Mouse (Mus musculus) midbrain, embryonic 10.5 days (tissue): ENCODE results near the gene Erfe. TPM values are rescaled to one million over a fixed set of nuclear protein-coding genes. Genes with fewer than 3 reads are reported as not detected.
A peak's percentile ranks its signal among the peaks of the same experiment; 100 is the strongest.

Experiments
- DNase-seq: peaks from one replicate; pipeline ENCODE4 v3.0.0-alpha.2; 2017; ENCODE audit warnings: low spot score
- H3K27ac ChIP-seq: fragments of 300-500 bp; sonication (generic); replicated peaks from 2 replicates; pipeline ENCODE4 v1.5.1; 2016; ENCODE audit warnings: mild to moderate bottlenecking
- H3K27me3 ChIP-seq: fragments of 300-500 bp; sonication (generic); 2 replicates; pipeline ENCODE4 v1.6.1; 2016; ENCODE audit warnings: low read depth, mild to moderate bottlenecking; ENCODE audit not compliant: poor library complexity, severe bottlenecking
- H3K36me3 ChIP-seq: fragments of 300-500 bp; sonication (generic); 2 replicates; pipeline ENCODE4 v1.6.1; 2016; ENCODE audit warnings: mild to moderate bottlenecking, moderate library complexity
- H3K4me1 ChIP-seq: fragments of 300-500 bp; sonication (generic); 2 replicates; pipeline ENCODE4 v1.6.1; 2016
- H3K4me3 ChIP-seq: fragments of 300-500 bp; sonication (generic); 2 replicates; pipeline ENCODE4 v1.5.1; 2016; ENCODE audit warnings: mild to moderate bottlenecking, moderate library complexity
- H3K9me3 ChIP-seq: fragments of 300-500 bp; sonication (generic); replicated peaks from 2 replicates; pipeline ENCODE4 v1.6.1; 2016; ENCODE audit warnings: mild to moderate bottlenecking
- WGBS: fragments of 180-500 bp; shearing (Covaris S2); methylation state at CpG from one replicate; pipeline ENCODE4 v1.1.7; 2016; 5-methylcytosine and 5-hydroxymethylcytosine counted together
- polyA plus RNA-seq: library from polyadenylated mRNA; unstranded; fragments of >200 nt; fragmentation: Nextera tagmentation; extraction: Ambion mirVana; gene quantifications from 2 replicates; pipeline ENCODE4 v1.2.1, GENCODE M21; 2016

Erfe gene
- polyA plus RNA-seq, 1 experiment from 2014 or later = 1.2 TPM

DNA sequence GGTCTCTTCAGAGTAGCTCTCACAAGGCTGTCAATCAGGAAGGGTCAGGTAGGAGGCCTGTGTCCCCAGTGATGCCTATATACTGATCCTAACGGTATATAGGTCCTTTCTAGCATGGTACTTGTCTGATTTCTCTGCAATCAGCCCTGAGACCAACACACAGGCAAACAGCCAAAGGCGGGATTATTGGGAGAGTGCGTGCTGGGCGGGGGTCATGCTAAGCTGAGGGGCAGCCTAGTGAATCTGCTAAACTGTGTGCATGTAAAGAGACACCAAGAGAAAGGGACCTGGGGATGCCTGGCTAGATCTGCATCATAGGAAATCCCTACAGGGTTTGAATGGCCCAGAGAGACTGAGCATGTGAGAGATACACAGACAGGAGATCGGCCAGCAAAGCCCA is 49.1 kb downstream of the Erfe start:
- peaks cover 12% of the 10 kb centered on the region for H3K36me3 ChIP-seq
- H3K27me3 ChIP-seq = peaks cover 25% of the 10 kb centered on the region; the same call in 1 of the 2 replicates
- no peaks in the 10 kb centered on the region for H3K9me3 ChIP-seq
- 72% methylated on average over 5 of the region's 5 CpGs for WGBS
- peak overlapping the region; percentile 98 for H3K27ac ChIP-seq
- peaks cover 66% of the 10 kb centered on the region for H3K4me1 ChIP-seq
- no peak for DNase-seq
- H3K4me3 ChIP-seq = peak overlapping the region; percentile 84; the same call in 1 of the 2 replicates

DNA sequence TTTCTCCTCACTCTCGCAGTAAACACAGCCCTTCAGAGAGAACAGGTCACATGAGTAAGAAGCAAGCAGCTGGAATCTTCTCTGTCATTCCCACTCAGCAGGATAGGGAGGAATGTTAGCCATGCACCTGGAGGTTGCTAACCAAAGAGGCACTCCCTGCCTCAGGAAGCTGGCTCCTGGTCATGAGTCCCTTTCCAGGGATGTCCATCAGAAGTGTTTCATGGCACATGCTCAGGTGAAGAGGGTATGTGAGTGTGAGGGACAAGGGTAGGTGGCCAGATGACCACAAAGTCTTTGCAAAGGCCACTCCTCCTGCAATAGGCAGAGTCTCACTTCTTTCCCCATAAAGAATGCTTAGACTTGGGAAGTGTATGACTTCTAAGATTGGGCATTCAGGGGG is 51.8 kb downstream of the Erfe start:
- Histone ChIP-seq H3K27me3 (peaks cover 9% of the 10 kb centered on the region; the same call in 1 of the 2 replicates), H3K36me3 (0 out of 2 replicates have a peak, but pooled peaks cover 5% of the 10 kb centered on the region), H3K27ac (peak overlapping the region; percentile 33), H3K9me3 (no peaks in the 10 kb centered on the region), H3K4me1 (peaks cover 40% of the 10 kb centered on the region), H3K4me3 (no peak overlapping the region)
- no peak for DNase-seq
- 80% methylated on average over 1 of the region's 1 CpGs for WGBS

DNA sequence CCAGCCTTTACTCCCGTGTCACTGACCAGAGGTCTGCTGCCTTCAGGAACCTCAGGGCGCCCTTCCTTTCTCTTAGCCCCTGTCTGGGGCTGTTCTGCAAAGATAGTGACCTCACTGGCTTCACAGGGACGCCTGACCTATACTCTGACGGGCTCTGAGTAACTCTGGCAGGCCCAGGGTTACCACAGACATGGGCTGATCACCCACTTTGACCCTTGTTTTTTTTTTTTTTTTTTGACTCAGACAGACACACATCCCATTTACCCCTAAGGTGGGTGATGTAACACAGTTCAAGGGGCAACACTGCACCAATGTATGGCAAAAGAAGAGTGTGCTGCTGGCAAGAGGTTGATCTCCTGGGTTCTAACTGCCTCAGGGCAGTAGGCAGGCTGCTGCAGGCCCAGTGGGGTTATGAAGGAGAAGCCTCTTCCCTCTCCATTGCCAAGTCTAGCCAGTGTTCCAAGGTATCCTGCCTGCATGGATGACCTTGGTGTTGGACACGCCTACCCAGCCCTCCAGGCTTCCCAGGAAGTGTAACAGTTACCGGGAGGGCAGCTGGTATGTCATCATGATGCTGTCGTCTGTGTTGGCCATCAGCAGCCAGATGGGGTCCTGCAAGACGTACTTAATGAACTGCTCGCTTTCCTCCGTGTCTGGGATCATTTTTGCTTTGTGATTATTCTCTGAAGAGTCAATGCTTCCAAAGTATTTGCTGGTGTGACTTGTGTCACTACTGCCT is 53.8 kb downstream of the Erfe start:
- Histone ChIP-seq H3K27me3 (peaks cover 5% of the 10 kb centered on the region; the same call in 1 of the 2 replicates), H3K4me1 (peaks cover 23% of the 10 kb centered on the region), H3K9me3 (no peaks in the 10 kb centered on the region), H3K4me3 (no peak overlapping the region), H3K27ac (peak overlapping the region; percentile 63; the same call in 1 of the 2 replicates), H3K36me3 (0 out of 2 replicates have a peak, but pooled peaks cover 5% of the 10 kb centered on the region)
- no peak for DNase-seq
- WGBS = 77% methylated on average over 10 of the region's 10 CpGs

DNA sequence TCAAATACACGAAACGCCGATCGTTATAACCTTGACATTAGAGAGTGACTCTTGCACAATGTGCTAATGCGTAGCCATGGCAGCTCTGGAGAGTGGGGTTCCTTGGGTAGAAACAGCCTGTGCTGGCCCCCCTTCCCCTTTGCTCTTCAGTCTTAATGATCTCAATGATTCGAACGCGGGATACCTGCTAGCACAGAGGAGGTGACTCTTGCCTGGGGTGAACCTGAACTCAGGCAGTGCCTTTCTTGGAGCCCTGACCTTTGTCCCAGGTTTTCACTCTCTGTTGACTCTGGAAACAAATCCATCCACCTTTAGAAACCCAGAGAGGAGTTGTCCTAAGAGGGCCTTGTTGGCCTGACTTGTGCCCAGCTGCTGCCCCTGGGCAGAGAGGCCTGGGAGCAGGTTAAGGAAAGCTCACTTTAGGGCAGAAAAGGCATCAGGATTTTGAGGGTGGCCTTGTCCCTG is 54.4 kb downstream of the Erfe start:
- H3K36me3 ChIP-seq = 0 out of 2 replicates have a peak, but pooled peaks cover 5% of the 10 kb centered on the region
- H3K4me3 ChIP-seq = no peak overlapping the region
- no peaks in the 10 kb centered on the region for H3K9me3 ChIP-seq
- H3K27me3 ChIP-seq = no peaks in the 10 kb centered on the region
- peaks cover 17% of the 10 kb centered on the region for H3K4me1 ChIP-seq
- peak overlapping the region; percentile 52; the same call in 1 of the 2 replicates for H3K27ac ChIP-seq
- WGBS = 94% methylated on average over 8 of the region's 8 CpGs
- DNase-seq = no peak

Other genes with a start within 250 kb of the Erfe start
- gene Rbm44, start 221.3 kb upstream of the Erfe start, polyA plus RNA-seq = 0.36 and 0.51 TPM in 2 replicates
- gene Ramp1, start 186.6 kb upstream of the Erfe start, polyA plus RNA-seq = 0.47 and 0.48 TPM in 2 replicates
- gene Ube2f, start 116.1 kb upstream of the Erfe start, polyA plus RNA-seq = 87.8 and 92.1 TPM in 2 replicates
- 17.3 and 18.6 TPM in 2 replicates for gene Scly, start 68.1 kb upstream of the Erfe start, polyA plus RNA-seq
- not detected in 2 replicates for gene Espnl, start 44.4 kb upstream of the Erfe start, polyA plus RNA-seq
- gene Klhl30, start 15.4 kb upstream of the Erfe start, polyA plus RNA-seq = 0.04 and 0.17 TPM in 2 replicates
- 173 and 177 TPM in 2 replicates for gene Ilkap, start 32.4 kb downstream of the Erfe start, polyA plus RNA-seq
- 213 and 329 TPM in 2 replicates for gene Hes6, start 47.6 kb downstream of the Erfe start, polyA plus RNA-seq
- gene Per2, start 92.9 kb downstream of the Erfe start, polyA plus RNA-seq = 2.5 and 4.0 TPM in 2 replicates
- gene Traf3ip1, start 128.2 kb downstream of the Erfe start, polyA plus RNA-seq = 10.5 and 12.9 TPM in 2 replicates
- gene Asb1, start 174.1 kb downstream of the Erfe start, polyA plus RNA-seq = 8.2 and 9.4 TPM in 2 replicates